Mouse (Mus musculus) spleen, postnatal 10 days (tissue): Measurements from ENCODE around the gene Gsdma2.
A peak's percentile ranks its signal among the peaks of the same experiment; 100 is the strongest.
"Not testable (repeated sequence)": the region's sequence is repeated elsewhere in the genome, so short reads cannot be mapped to it uniquely, and the experiment has no call there.

Source experiments
- DNase-seq, 2 experiments: peaks; one replicate each; pipeline ENCODE4 v3.0.0; 2021 to 2022; ENCODE audit warnings: low spot score in 2 of 2

Gsdma2 gene

GRCm38 (mm10) chr11:98664091-98664490 is 17.5 kb downstream of the Gsdma2 start, which contains the start of gene Gsdma:
Gene Gsdma (plus strand): TSS chr11:98664351.
- no peak for DNase-seq

GRCm38 (mm10) chr11:98668984-98669383 is 22.4 kb downstream of the Gsdma2 start:
- DNase-seq, result no peak

GRCm38 (mm10) chr11:98671284-98671815 is 24.8 kb downstream of the Gsdma2 start:
- no peak for DNase-seq

GRCm38 (mm10) chr11:98671857-98672256 is 25.3 kb downstream of the Gsdma2 start:
- DNase-seq, result peak in 1 of 2 experiments; percentile 50

- no peak for DNase-seq
Measured at GRCm38 (mm10) chr11:98672482-98672881, 25.9 kb downstream of the Gsdma2 start.

- DNase-seq, result peak in 1 of 2 experiments; percentile 74
Measured at GRCm38 (mm10) chr11:98673136-98673535, 26.6 kb downstream of the Gsdma2 start.

- no peak for DNase-seq
Measured at GRCm38 (mm10) chr11:98675829-98676363, 29.3 kb downstream of the Gsdma2 start.

- no peak for DNase-seq
Measured at GRCm38 (mm10) chr11:98680023-98680422, 33.5 kb downstream of the Gsdma2 start.

GRCm38 (mm10) chr11:98680595-98680994 is 34.0 kb downstream of the Gsdma2 start:
- not testable (repeated sequence) for DNase-seq

- no peak for DNase-seq
Measured at GRCm38 (mm10) chr11:98681186-98681585, 34.6 kb downstream of the Gsdma2 start.

GRCm38 (mm10) chr11:98681786-98682745 is 35.5 kb downstream of the Gsdma2 start, which contains the start of gene Psmd3:
Gene Psmd3 (plus strand): TSS chr11:98682554.
- DNase-seq, result peak; percentile 97 to 100

- no peak for DNase-seq
Measured at GRCm38 (mm10) chr11:98682811-98683210, 36.3 kb downstream of the Gsdma2 start.

- DNase-seq, result no peak
Measured at GRCm38 (mm10) chr11:98685642-98686041, 39.1 kb downstream of the Gsdma2 start.

GRCm38 (mm10) chr11:98686976-98687375 is 40.4 kb downstream of the Gsdma2 start:
- DNase-seq, result no peak

- DNase-seq, result no peak
Measured at GRCm38 (mm10) chr11:98688009-98688408, 41.5 kb downstream of the Gsdma2 start.

GRCm38 (mm10) chr11:98693201-98693600 is 46.6 kb downstream of the Gsdma2 start:
- no peak for DNase-seq

- no peak for DNase-seq
Measured at GRCm38 (mm10) chr11:98693746-98694145, 47.2 kb downstream of the Gsdma2 start.

- no peak for DNase-seq
Measured at GRCm38 (mm10) chr11:98694301-98694700, 47.7 kb downstream of the Gsdma2 start.

GRCm38 (mm10) chr11:98695408-98695807 is 48.8 kb downstream of the Gsdma2 start:
- DNase-seq, result no peak

- no peak for DNase-seq
Measured at GRCm38 (mm10) chr11:98696454-98697216, 50.1 kb downstream of the Gsdma2 start.

GRCm38 (mm10) chr11:98697225-98697624 is 50.7 kb downstream of the Gsdma2 start:
- DNase-seq, result no peak
